Mouse (Mus musculus): ENCODE data around the gene C5ar2.

- no peak for TF ChIP-seq POLR2A (IDR thresholded peaks at IDR 0.05; ENCODE audit: control insufficient read depth, low read depth, low read length)
- no peak for TF ChIP-seq CTCF (IDR thresholded peaks at IDR 0.05; ENCODE audit: control insufficient read depth, insufficient read depth, insufficient replicate concordance, low read depth, low read length)
Measured at GRCm38 (mm10) chr7:16285450-16286025, 41.6 kb upstream of the C5ar2 start.

Measured in testis, adult 2 months (tissue).